Mouse (Mus musculus): ENCODE data around the gene Poglut1. TPM values are rescaled to one million over a fixed set of nuclear protein-coding genes. Genes with fewer than 3 reads are reported as not detected.

The Poglut1 gene
- 6.6 TPM for polyA plus RNA-seq (2014; fragmentation: Illumina TruSeq; extraction: RNeasy Lipid Tissue Mini Kit (QIAGEN cat#74804); ENCODE audit: low read depth, low replicate concordance)

GRCm38 (mm10) chr16:38549479-38550396 is at the start of gene Poglut1:
Poglut1 (minus strand) TSS chr16:38550258.

GRCm38 (mm10) chr16:38558221-38558748 is 8.2 kb upstream of the Poglut1 start, which contains the start of gene Tmem39a:
Tmem39a (plus strand) TSS chr16:38558698.

GRCm38 (mm10) chr16:38522129-38523084 is 27.7 kb downstream of the Poglut1 start, which contains the start of gene Timmdc1:
Timmdc1 (minus strand) TSS chr16:38522663.

Other genes starting within 250 kb of the Poglut1 start
- 40.9 TPM for gene Maats1, start 208.1 kb downstream of the Poglut1 start, polyA plus RNA-seq (2014; fragmentation: Illumina TruSeq; extraction: RNeasy Lipid Tissue Mini Kit (QIAGEN cat#74804); ENCODE audit: low read depth, low replicate concordance)
- gene Cox17, start 203.3 kb downstream of the Poglut1 start, polyA plus RNA-seq (2014; fragmentation: Illumina TruSeq; extraction: RNeasy Lipid Tissue Mini Kit (QIAGEN cat#74804); ENCODE audit: low read depth, low replicate concordance) = 38.7 TPM
- gene Gm21987, start 203.2 kb downstream of the Poglut1 start, polyA plus RNA-seq (2014; fragmentation: Illumina TruSeq; extraction: RNeasy Lipid Tissue Mini Kit (QIAGEN cat#74804); ENCODE audit: low read depth, low replicate concordance) = not detected
- gene Popdc2, start 188.0 kb downstream of the Poglut1 start, polyA plus RNA-seq (2014; fragmentation: Illumina TruSeq; extraction: RNeasy Lipid Tissue Mini Kit (QIAGEN cat#74804); ENCODE audit: low read depth, low replicate concordance) = 0.34 TPM
- 1.7 TPM for gene Pla1a, start 117.1 kb downstream of the Poglut1 start, polyA plus RNA-seq (2014; fragmentation: Illumina TruSeq; extraction: RNeasy Lipid Tissue Mini Kit (QIAGEN cat#74804); ENCODE audit: low read depth, low replicate concordance)
- 11.1 TPM for gene Adprh, start 97.6 kb downstream of the Poglut1 start, polyA plus RNA-seq (2014; fragmentation: Illumina TruSeq; extraction: RNeasy Lipid Tissue Mini Kit (QIAGEN cat#74804); ENCODE audit: low read depth, low replicate concordance)
- 0.20 TPM for gene Cd80, start 94.7 kb downstream of the Poglut1 start, polyA plus RNA-seq (2014; fragmentation: Illumina TruSeq; extraction: RNeasy Lipid Tissue Mini Kit (QIAGEN cat#74804); ENCODE audit: low read depth, low replicate concordance)
- gene Timmdc1, start 27.6 kb downstream of the Poglut1 start, polyA plus RNA-seq (2014; fragmentation: Illumina TruSeq; extraction: RNeasy Lipid Tissue Mini Kit (QIAGEN cat#74804); ENCODE audit: low read depth, low replicate concordance) = 5.6 TPM
- gene Tmem39a, start 8.4 kb upstream of the Poglut1 start, polyA plus RNA-seq (2014; fragmentation: Illumina TruSeq; extraction: RNeasy Lipid Tissue Mini Kit (QIAGEN cat#74804); ENCODE audit: low read depth, low replicate concordance) = 23.9 TPM
- 4.1 TPM for gene Arhgap31, start 163.0 kb upstream of the Poglut1 start, polyA plus RNA-seq (2014; fragmentation: Illumina TruSeq; extraction: RNeasy Lipid Tissue Mini Kit (QIAGEN cat#74804); ENCODE audit: low read depth, low replicate concordance)
- 3.4 TPM for gene B4galt4, start 192.0 kb upstream of the Poglut1 start, polyA plus RNA-seq (2014; fragmentation: Illumina TruSeq; extraction: RNeasy Lipid Tissue Mini Kit (QIAGEN cat#74804); ENCODE audit: low read depth, low replicate concordance)

Data from testis, adult 10 weeks (tissue).